Mouse (Mus musculus) bone marrow, adult 2 months (tissue): Measurements from ENCODE around the gene Piga.

Source experiments
- CTCF ChIP-seq: fragments of 200-500 bp; IDR thresholded peaks from 2 replicates; pipeline ENCODE4 v1.5.1; 2011; ENCODE audit warnings: low read length, control low read depth; ENCODE audit not compliant: control insufficient read depth, insufficient read depth
- POLR2A ChIP-seq: fragments of 200-500 bp; IDR thresholded peaks from 2 replicates; pipeline ENCODE4 v1.6.1; 2011; ENCODE audit warnings: low read depth, mild to moderate bottlenecking, control low read depth, low read length, borderline replicate concordance; ENCODE audit not compliant: control insufficient read depth

GRCm38 (mm10) chrX:164440703-164441102, 21.1 kb downstream of the Piga start:
- no peak for TF ChIP-seq CTCF
- TF ChIP-seq POLR2A, result no peak
